Mouse (Mus musculus): ENCODE measurements around the gene Gm9945. TPM values are rescaled to one million over a fixed set of nuclear protein-coding genes. Genes with fewer than 3 reads are reported as not detected.

Gm9945 gene
- polyA plus RNA-seq, 1 experiment from 2014 or later = not detected

DNA sequence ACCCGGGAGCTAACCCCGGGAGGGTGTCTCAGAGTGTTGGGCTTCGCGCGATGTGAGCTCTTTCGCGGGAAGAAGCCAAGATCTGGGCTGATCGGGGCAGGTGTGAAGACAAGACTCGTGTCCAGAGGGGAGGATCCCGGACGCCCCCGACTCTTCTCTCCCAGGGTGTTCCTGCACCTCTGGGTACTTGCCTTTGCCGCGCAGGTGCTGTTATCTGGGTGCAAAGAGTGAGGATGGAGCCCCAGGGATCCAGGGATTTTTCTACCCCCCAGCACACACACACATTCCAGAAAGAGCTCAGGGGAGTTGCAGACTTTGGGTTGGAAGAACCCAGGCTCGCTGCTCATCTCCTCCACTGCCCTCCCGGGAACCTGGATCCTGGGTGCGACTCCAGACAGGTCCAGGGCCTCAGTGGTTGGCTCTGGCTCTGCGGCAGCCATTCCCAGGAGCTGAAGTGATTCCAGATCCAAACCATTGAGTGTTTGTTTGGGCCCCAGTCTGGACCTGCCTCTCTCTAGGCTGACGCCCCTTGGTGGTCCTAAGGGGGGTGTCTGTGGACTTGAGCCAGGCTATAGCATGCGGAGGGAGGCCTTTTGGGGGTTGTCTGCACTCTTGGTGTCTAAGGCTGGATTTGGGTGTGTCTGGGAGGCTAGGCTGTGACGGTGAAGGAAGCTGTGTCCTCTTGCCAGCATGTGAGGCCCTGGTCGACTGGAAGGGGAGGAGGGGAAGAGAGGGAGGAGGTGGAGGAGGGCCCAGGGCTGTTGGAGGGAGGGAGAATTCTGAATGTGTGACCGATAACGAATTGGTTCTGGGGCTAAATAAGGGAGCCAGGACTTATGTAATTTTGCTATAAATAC lies 40.4 kb downstream of the Gm9945 start:
- 1% methylated on average over 19 of the region's 24 CpGs for WGBS
- Histone ChIP-seq H3K27me3 (replicated peaks; ENCODE audit: control insufficient read depth, insufficient read depth, low read length) (no peaks in the 10 kb centered on the region), H3K9ac (ENCODE audit: low read depth, low read length) (peak overlapping the region; percentile 88), H3K27ac (replicated peaks; ENCODE audit: low read depth, low read length) (peak overlapping the region; percentile 91), H3K36me3 (ENCODE audit: control insufficient read depth, insufficient read depth, low read length) (no peaks in the 10 kb centered on the region), H3K4me1 (ENCODE audit: control insufficient read depth, insufficient read depth, low read length) (peaks cover 24% of the 10 kb centered on the region), H3K4me2 (ENCODE audit: low read depth, low read length) (peak overlapping the region; percentile 88), H3K4me3 (ENCODE audit: low read depth, low read length) (peak overlapping the region; percentile 76), H3K9me3 (ENCODE audit: control insufficient read depth, low read length) (no peaks in the 10 kb centered on the region)
- ATAC-seq (ENCODE audit: low read depth) = peak; percentile 49
- DNase-seq (ENCODE audit: low spot score) = peak; percentile 84

DNA sequence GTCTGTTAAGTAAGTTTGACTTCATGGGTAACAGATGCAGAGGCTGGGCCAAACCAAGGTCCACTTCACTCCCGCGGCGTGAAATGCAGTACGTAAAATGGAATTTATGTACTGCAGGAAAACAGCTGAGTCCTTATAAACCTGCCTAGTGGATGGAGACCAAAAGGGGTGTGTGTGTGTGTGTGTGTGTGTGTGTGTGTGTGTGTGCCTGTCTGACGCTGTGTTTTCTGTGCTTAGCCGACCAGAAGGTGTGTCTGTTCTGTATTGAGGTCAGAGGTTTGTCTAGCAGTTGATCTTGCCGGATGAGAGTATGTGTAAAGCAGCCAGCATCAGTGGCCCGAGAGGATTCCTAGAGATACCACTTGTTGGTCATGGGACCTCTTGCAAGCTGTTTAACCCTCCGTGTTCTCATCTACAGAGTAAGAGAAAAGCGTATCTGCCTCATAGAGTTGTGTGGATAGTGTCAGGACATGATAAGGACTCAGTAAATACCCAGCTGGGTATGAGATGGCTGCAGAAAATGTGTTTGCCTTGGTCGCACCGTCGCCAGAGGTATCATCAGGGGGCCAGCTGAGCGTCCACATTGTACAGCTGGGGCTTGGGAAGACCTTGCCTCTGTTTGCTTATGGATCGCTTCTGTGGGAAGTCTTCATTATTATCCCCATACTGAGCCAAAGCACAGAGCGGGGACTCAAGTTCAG lies 41.3 kb downstream of the Gm9945 start:
- Histone ChIP-seq H3K4me1 (ENCODE audit: control insufficient read depth, insufficient read depth, low read length) (peaks cover 27% of the 10 kb centered on the region), H3K4me2 (ENCODE audit: low read depth, low read length) (peak overlapping the region; percentile 88), H3K9me3 (ENCODE audit: control insufficient read depth, low read length) (no peaks in the 10 kb centered on the region), H3K9ac (ENCODE audit: low read depth, low read length) (peak overlapping the region; percentile 88), H3K4me3 (ENCODE audit: low read depth, low read length) (peak overlapping the region; percentile 76), H3K27me3 (replicated peaks; ENCODE audit: control insufficient read depth, insufficient read depth, low read length) (no peaks in the 10 kb centered on the region), H3K36me3 (ENCODE audit: control insufficient read depth, insufficient read depth, low read length) (no peaks in the 10 kb centered on the region), H3K27ac (replicated peaks; ENCODE audit: low read depth, low read length) (peak overlapping the region; percentile 91)
- ATAC-seq (ENCODE audit: low read depth) (no peak), DNase-seq (ENCODE audit: low spot score) (peak; percentile 71)
- 34% methylated on average over 16 of the region's 16 CpGs for WGBS

DNA sequence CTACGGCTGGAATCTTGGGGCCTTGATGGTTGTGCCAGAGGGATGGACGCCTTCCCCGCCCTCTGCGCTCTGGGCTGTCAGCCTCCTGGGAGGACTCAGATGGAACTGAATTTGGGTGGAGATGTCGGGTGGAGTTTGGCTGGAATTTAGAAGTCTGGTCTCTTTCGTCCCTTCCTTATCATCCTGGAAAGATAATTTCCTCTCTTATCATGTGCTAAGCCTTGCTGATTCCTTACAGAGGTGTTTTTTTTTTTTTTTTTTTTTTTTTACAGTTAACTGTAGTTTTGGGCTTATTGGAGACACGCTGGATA lies 41.8 kb downstream of the Gm9945 start:
- Histone ChIP-seq H3K36me3 (ENCODE audit: control insufficient read depth, insufficient read depth, low read length) (no peaks in the 10 kb centered on the region), H3K9me3 (ENCODE audit: control insufficient read depth, low read length) (no peaks in the 10 kb centered on the region), H3K27ac (replicated peaks; ENCODE audit: low read depth, low read length) (0 out of 2 replicates have a peak overlapping the region, but pooled peaks have one; percentile 91), H3K4me2 (ENCODE audit: low read depth, low read length) (peak overlapping the region; percentile 88), H3K27me3 (replicated peaks; ENCODE audit: control insufficient read depth, insufficient read depth, low read length) (no peaks in the 10 kb centered on the region), H3K9ac (ENCODE audit: low read depth, low read length) (no peak overlapping the region), H3K4me1 (ENCODE audit: control insufficient read depth, insufficient read depth, low read length) (peaks cover 27% of the 10 kb centered on the region), H3K4me3 (ENCODE audit: low read depth, low read length) (peak overlapping the region; percentile 76; the same call in 1 of the 2 replicates)
- DNase-seq (ENCODE audit: low spot score) (no peak), ATAC-seq (ENCODE audit: low read depth) (no peak)
- WGBS = 67% methylated on average over 7 of the region's 7 CpGs

DNA sequence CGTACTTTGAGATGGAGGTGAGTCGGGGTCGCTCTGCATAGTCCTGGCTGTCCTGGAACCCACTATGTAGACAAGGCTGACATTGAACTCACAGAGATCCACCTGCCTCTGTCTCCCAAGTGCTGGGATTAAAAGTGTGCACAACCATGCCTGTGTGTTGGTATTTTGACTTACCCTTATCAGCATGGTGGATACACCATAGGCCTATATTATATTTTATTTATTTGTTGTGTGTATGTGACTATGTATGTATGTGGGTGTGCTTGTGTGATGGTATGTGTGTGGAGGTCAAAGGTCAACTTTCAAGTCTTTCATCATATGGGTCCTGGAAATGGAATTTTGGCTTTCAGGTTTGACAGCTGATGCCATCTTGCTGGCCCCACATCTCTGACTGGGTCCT lies 42.4 kb downstream of the Gm9945 start:
- Histone ChIP-seq H3K4me1 (ENCODE audit: control insufficient read depth, insufficient read depth, low read length) (peaks cover 27% of the 10 kb centered on the region), H3K9me3 (ENCODE audit: control insufficient read depth, low read length) (no peaks in the 10 kb centered on the region), H3K27me3 (replicated peaks; ENCODE audit: control insufficient read depth, insufficient read depth, low read length) (no peaks in the 10 kb centered on the region), H3K36me3 (ENCODE audit: control insufficient read depth, insufficient read depth, low read length) (no peaks in the 10 kb centered on the region), H3K4me3 (ENCODE audit: low read depth, low read length) (no peak overlapping the region), H3K4me2 (ENCODE audit: low read depth, low read length) (no peak overlapping the region), H3K9ac (ENCODE audit: low read depth, low read length) (no peak overlapping the region), H3K27ac (replicated peaks; ENCODE audit: low read depth, low read length) (no peak overlapping the region)
- ATAC-seq (ENCODE audit: low read depth) (no peak), DNase-seq (ENCODE audit: low spot score) (no peak)
- WGBS = 95% methylated on average over 3 of the region's 3 CpGs

DNA sequence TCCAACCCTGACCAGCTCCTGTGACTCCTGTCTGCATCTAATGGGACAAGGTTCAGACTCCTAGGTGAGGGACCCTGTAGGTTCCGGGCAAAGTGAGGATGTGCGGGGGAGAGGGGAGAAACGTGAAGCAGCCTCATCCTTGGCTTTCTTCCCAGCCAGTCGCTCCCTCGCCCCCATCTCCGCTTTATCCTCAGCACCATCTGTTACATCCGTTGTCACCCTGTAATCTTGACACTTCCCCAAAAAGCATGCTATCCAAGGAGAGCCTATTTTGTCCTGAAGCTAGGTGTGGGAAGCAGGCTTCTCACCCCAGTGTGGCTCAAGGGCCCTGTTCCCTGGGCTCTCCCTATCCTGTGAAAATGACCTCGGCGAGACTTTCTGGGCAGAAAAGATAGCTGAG lies 43.0 kb downstream of the Gm9945 start:
- no peak overlapping the region for H3K27ac ChIP-seq (replicated peaks; ENCODE audit: low read depth, low read length)
- H3K4me2 ChIP-seq (ENCODE audit: low read depth, low read length) = no peak overlapping the region
- ATAC-seq (ENCODE audit: low read depth) (no peak), DNase-seq (ENCODE audit: low spot score) (no peak)
- H3K4me1 ChIP-seq (ENCODE audit: control insufficient read depth, insufficient read depth, low read length) = peaks cover 27% of the 10 kb centered on the region
- H3K36me3 ChIP-seq (ENCODE audit: control insufficient read depth, insufficient read depth, low read length) = no peaks in the 10 kb centered on the region
- no peak overlapping the region for H3K4me3 ChIP-seq (ENCODE audit: low read depth, low read length)
- H3K9me3 ChIP-seq (ENCODE audit: control insufficient read depth, low read length) = no peaks in the 10 kb centered on the region
- no peak overlapping the region for H3K9ac ChIP-seq (ENCODE audit: low read depth, low read length)
- no peaks in the 10 kb centered on the region for H3K27me3 ChIP-seq (replicated peaks; ENCODE audit: control insufficient read depth, insufficient read depth, low read length)
- 52% methylated on average over 9 of the region's 9 CpGs for WGBS

DNA sequence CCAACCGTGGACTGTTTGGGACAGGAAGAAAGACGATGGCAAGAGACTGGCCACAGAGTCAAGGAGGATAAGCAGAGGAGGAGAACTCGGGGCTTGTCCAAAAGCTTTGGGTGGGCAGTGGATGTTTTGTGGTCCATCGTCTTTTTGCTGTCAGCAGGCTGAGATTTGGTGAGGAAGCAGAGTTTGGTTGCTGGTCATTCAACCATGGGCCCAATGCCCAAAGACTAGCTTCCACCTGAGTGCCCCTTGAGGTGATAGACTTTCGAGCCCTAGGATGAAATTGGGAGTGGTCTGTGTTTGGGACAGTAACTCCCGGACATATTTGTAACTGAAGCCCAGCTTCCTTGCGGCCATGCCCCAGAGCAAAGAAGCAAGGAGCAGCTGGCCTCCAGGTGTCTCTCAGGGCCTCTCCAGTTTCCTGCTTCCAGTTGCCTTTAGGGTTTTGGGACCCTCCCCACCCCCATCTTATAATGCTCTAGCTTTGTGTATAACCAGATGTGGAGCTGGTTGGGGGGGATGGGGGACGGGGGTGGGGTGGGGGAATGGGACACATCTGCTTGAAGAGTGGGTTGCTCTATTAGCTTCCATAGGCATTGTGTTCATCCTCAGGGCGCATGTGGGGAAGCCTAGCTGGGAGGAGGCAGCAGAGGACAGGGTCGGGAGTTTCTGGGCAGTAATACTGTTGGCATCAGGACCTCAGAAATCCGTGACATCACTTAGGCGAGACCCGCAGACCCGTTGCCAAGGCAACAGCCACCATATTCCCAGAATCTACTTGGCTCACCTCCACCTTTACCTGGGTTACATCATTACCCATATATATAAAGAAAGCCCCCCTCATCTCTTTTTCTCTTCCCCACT lies 43.8 kb downstream of the Gm9945 start:
- H3K27me3 ChIP-seq (replicated peaks; ENCODE audit: control insufficient read depth, insufficient read depth, low read length) = no peaks in the 10 kb centered on the region
- H3K4me1 ChIP-seq (ENCODE audit: control insufficient read depth, insufficient read depth, low read length) = peaks cover 30% of the 10 kb centered on the region
- no peaks in the 10 kb centered on the region for H3K36me3 ChIP-seq (ENCODE audit: control insufficient read depth, insufficient read depth, low read length)
- H3K4me3 ChIP-seq (ENCODE audit: low read depth, low read length) = no peak overlapping the region
- H3K27ac ChIP-seq (replicated peaks; ENCODE audit: low read depth, low read length) = no peak overlapping the region
- DNase-seq (ENCODE audit: low spot score) (peak; percentile 43), ATAC-seq (ENCODE audit: low read depth) (no peak)
- 63% methylated on average over 13 of the region's 14 CpGs for WGBS
- H3K4me2 ChIP-seq (ENCODE audit: low read depth, low read length) = no peak overlapping the region
- H3K9ac ChIP-seq (ENCODE audit: low read depth, low read length) = no peak overlapping the region
- no peaks in the 10 kb centered on the region for H3K9me3 ChIP-seq (ENCODE audit: control insufficient read depth, low read length)

DNA sequence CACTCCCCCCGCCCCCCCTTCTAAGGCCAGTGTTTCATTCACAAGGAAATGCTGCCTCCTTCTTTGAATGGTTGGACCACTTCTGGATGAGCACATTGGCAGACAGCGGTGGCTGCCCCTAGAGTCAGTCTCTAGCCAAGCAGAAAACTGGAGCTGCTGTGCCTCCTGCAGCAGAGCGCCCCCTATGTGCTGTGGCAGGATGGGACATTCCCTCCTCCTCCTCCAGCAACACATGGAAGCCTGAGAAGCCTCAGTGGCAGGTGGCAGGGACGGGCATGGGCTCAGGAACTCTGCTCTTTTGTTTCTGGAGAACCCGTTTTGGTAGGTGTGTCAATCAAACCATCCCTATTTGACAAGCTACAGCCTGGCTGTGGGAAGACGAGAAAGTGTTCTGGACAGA lies 44.9 kb downstream of the Gm9945 start:
- H3K36me3 ChIP-seq (ENCODE audit: control insufficient read depth, insufficient read depth, low read length) = no peaks in the 10 kb centered on the region
- DNase-seq (ENCODE audit: low spot score) = no peak
- H3K27ac ChIP-seq (replicated peaks; ENCODE audit: low read depth, low read length) = no peak overlapping the region
- H3K4me1 ChIP-seq (ENCODE audit: control insufficient read depth, insufficient read depth, low read length) = peaks cover 26% of the 10 kb centered on the region
- ATAC-seq (ENCODE audit: low read depth) = no peak
- no peaks in the 10 kb centered on the region for H3K9me3 ChIP-seq (ENCODE audit: control insufficient read depth, low read length)
- H3K4me2 ChIP-seq (ENCODE audit: low read depth, low read length) = no peak overlapping the region
- no peak overlapping the region for H3K9ac ChIP-seq (ENCODE audit: low read depth, low read length)
- WGBS = 80% methylated on average over 6 of the region's 6 CpGs
- H3K4me3 ChIP-seq (ENCODE audit: low read depth, low read length) = no peak overlapping the region
- H3K27me3 ChIP-seq (replicated peaks; ENCODE audit: control insufficient read depth, insufficient read depth, low read length) = no peaks in the 10 kb centered on the region

DNA sequence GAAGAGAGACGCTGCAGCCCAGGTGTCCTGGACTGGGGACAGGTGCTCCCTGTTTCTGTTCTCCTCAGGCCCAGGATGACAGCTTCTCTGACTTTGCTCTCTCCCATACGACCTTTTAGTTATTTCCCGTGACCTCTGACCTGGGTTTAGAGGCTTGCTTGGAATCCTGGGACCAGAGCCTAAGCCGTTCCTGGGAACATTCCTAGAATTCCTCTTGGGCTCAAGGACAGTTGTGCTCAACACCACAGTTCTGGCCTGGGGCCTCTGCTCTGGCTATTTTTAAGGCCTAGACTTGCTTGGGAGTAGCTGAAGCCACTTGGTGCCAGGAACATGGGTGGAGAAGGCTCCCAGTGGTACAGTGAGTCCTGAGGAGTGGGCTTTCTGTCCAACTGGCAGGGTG lies 45.5 kb downstream of the Gm9945 start:
- H3K9ac ChIP-seq (ENCODE audit: low read depth, low read length) = no peak overlapping the region
- no peak overlapping the region for H3K4me2 ChIP-seq (ENCODE audit: low read depth, low read length)
- ATAC-seq (ENCODE audit: low read depth) = no peak

More for the DNA sequence above, 45.5 kb downstream of the Gm9945 start:
- Histone ChIP-seq H3K4me3 (ENCODE audit: low read depth, low read length) (no peak overlapping the region), H3K4me1 (ENCODE audit: control insufficient read depth, insufficient read depth, low read length) (peaks cover 28% of the 10 kb centered on the region), H3K9me3 (ENCODE audit: control insufficient read depth, low read length) (no peaks in the 10 kb centered on the region), H3K36me3 (ENCODE audit: control insufficient read depth, insufficient read depth, low read length) (no peaks in the 10 kb centered on the region), H3K27ac (replicated peaks; ENCODE audit: low read depth, low read length) (no peak overlapping the region), H3K27me3 (replicated peaks; ENCODE audit: control insufficient read depth, insufficient read depth, low read length) (no peaks in the 10 kb centered on the region)
- DNase-seq (ENCODE audit: low spot score) = peak; percentile 21
- 37% methylated on average over 4 of the region's 4 CpGs for WGBS
